Mouse (Mus musculus): ENCODE measurements around the gene Rpl41.

The Rpl41 gene

DNA sequence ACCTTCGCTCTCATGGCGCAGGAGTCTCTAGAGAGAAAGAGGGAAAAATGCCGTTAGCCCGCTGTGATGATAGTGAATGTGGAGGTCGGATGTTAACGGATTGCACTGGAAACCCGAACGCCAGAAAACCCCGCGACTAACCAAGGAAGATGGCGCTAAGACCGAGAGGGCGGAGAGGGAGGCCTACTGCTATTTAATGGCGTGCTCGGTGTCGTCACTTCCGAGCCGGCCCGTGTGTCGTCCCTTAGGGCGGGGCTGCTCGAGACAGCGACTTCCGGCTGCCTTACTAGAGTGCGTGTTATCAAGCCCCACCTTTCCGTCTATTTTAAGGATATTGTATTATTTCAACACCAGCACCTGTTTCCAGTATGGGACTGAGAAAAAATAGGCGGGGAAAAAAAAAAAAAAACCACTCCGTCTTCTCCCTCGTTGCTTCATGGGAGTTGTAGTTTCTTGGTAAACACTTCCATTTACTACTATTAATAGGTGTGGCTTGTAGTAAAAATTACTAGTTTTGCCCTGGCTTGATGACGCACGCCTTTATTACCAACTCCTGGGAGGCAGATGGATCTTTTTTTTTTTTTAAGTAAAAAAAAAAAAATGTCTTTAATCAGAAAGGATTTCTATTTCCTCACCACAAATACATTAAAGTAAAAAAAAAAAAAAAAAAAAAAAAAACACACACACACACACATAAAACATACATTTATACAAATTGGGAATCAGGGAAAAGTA is at the start of gene Rpl41:
Gene Rpl41 (minus strand): TSS at position 359 of the 735 bp plus-strand sequence.
- peak; percentile 92 for DNase-seq (ENCODE audit: low read depth)

DNA sequence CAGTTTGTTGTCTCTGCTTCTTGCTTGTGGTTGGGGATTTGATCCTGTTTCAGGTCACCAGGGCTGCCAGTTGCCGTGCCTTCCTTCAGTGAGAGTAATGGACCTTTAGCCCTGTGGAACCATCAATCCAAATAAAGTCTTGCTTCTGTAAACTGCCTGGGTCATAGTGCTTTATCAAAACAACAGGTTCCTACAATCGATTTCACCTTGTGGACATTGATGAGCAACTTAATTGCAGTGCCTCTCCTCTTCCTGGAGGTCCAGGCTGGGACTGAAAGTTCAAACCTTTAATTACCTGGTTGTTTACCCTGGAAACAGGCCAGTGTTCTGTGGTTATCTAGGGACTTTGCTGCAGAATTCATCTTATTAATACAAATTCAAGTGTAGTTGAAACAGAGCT is 49.4 kb upstream of the Rpl41 start:
- no peak for DNase-seq (ENCODE audit: low read depth)

DNA sequence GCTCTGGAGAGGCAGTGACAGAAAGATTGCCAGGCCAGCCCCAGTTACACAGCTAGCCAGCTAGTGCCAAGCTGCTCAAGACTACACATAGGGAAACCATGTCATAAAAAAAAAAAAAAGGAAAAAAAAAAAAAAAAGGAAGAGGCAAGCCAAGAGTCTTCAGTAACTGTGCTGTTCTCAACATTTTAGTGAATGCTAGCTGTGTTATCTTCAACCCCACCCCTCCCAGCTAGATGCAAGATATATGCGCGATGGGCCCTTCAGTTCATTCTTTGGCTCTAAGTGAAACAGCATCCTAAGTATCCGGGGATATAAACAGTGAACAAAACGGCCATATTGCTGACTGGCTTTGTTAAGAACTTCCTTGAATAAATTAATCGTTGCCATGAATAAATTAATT is 43.7 kb upstream of the Rpl41 start:
- DNase-seq (ENCODE audit: low read depth) = no peak

DNA sequence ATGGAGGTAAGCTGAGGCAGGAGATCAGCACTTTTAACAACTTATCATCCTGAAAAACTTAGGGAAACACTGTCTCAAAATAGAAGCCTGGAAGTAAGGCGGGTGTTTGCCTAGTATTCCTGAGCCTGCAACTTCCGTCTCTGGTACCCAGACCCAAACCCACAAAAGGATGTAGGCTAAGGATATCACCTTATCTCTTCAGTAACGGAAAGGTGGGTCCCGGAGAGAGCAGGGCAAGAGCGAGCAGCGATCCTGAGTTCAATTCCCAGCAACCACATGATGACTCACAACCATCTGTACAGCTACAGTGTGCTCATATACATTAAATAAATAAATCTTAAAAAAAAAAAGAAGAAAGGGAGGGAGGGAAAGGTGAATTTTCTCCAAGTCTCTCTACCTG is 42.3 kb upstream of the Rpl41 start:
- no peak for DNase-seq (ENCODE audit: low read depth)

DNA sequence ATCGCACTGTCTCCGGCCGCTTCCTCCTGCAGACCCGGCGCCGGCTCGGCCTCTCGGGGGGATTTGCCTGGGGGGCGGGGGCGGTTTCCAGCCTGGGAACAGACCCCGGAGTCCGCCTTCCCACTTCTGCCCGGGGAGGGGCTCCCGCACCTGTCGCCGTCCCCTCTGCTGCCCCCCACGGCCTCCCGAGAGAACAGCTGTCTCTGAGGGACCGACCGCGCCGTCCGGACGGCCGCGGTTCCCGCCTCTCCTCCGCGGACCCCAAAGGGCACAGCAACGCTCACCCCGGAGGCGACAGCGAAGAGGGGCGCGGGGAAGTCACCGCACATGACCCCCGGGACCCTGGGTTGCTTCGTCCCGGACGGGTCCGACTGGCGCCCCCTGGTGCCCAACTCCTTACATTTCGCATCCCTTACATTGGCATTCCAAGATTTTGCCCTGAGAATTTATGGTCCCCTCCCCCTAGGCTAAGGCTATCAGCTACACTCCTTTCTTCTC is 41.1 kb upstream of the Rpl41 start:
- DNase-seq (ENCODE audit: low read depth) = peak; percentile 16

DNA sequence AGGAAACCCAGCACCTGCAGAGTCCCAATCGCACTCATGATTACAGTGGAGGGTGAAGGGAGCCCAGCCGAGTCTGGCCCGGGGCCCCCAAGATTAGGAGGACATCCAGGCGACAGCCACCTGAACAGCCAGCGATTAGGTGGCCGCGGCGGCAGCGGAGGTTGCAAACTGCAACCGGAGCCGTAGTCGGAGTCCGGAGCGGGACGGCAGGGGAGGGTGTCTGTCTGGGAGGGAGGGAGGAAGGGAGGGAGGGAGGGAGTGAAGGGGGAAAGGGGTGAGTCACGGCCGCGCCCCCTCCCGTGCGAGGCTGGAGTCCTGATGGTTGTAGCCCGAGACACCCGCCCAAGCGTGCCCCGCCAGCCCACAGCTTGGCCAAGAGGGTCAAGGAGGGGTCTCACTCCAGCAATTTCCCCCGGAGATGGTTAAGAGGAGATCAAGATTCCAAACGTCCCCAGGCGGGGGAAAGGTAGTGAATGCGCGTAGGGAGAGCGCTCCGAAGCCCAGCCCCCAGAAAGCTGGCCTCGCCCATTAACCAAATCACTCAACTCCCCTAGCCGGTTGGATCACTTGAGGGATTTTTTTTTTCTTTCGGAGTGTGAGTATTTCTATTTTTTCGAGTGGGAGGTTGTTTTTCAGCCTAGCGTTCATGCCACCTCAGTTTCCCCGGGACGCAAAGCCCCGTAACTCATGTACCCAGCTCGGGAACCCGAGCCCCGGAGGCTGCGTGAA is 40.5 kb upstream of the Rpl41 start, which contains the start of gene Erbb3:
Gene Erbb3 (minus strand): TSS at position 189 of the 729 bp plus-strand sequence.
- DNase-seq (ENCODE audit: low read depth) = peak; percentile 24

DNA sequence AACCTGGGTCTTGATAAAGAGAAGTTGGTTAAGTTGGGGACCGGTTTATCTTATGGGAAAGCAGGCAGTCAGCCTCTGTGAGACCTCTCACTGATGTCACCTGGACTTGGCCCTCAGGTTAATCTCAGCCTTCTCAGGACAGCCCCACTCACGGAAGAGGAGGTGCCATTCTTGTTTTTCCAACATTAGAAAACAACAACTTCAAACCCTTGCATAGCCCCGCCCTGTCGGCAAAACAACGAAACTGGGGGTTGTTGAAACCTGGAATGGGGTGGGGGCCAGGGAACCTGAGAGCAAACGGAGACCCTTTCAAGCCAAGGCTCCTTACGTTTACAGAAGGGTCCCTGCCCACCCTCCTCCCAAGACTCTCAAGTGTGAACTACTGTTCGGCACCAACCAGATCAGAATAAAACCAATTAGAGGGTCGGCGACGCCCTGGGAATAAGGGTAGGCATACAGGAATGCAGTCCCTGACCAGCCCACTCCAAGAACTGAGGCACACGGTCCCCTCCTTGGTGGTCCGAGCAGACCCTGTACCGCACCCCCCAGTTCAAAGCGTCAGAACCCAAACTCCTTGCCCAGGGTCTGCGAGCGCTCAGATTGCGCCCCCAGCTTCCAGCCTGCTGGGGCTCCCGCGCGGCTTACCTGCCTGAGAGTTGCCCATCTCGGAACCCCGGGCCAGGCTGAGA is 39.8 kb upstream of the Rpl41 start:
- no peak for DNase-seq (ENCODE audit: low read depth)

DNA sequence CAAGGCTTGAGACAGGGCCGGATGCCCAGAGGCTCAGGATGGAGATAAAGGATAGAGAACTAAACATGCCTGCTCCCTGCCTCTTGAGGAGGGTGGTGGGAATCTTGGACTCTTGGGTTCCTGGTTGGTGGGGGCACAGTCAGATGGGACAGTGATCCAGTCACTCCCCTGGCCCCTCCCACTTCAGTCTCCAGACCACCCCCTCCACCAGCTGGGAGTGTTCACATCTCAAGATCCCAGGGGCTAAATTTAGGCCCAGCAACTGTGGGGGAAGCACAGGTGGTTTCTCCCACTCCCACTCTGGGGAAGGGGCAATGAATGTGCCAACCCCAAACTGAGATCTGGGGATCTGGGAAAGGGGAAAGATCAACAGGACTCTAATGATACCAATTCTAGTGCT is 39.0 kb upstream of the Rpl41 start:
- DNase-seq (ENCODE audit: low read depth) = no peak

DNA sequence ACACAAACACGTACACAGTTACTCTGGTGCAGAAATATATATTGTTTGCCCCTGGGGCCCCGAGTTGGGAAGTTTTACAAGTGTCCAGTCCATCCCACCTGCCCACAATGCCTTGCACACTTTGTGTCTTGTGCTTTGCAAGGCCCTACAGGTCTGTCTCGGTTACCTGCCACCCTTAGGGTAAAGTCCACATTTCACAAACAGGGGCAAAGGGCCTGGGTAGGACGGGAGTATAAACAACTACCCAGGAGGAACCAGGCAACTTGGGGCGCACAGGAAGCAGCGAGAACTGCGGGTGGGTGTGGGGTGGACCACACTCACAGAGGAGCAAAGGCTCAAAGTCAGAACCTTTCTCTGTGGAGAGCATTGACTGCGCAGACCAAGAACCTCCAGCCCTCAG is 38.6 kb upstream of the Rpl41 start:
- DNase-seq (ENCODE audit: low read depth) = no peak

DNA sequence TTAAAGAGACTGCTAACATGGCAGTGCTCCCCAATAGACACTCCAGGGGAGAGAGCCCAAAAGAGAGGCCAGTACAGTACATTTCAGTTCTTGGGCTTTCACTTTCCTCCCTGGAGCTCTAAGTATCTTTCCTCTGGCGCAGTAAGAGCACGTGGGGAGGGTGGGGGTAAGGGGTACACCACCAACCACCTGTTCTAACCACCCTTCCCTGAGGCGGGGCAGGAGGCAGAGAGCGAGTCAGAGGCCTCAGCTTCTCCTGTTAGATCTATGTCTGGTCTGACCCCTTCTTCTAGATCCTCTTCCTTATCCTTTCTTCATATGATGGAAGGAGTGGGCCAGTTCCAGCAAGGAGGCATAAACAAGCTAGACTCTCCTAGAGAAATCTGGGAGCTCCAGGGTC is 38.0 kb upstream of the Rpl41 start:
- no peak for DNase-seq (ENCODE audit: low read depth)

DNA sequence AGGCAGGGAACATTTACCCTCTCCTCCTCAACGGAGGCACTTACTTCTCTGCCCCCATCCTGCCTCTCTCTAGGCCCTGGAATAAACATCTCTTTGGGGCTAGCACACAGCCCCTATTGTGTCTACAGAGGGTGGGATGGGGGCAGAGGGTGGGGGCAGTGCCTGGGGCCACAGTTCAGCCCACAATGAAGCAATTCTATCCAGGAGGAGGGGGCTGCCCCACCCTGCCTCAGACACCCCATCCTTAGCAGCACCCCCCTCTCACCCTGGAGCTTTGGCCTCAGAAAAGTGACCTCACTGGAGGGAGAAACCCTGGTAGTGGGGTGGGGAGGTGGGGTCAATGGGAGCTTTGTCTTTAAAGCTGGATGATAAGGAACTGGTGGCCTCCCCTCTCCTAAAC is 37.4 kb upstream of the Rpl41 start:
- DNase-seq (ENCODE audit: low read depth) = no peak

DNA sequence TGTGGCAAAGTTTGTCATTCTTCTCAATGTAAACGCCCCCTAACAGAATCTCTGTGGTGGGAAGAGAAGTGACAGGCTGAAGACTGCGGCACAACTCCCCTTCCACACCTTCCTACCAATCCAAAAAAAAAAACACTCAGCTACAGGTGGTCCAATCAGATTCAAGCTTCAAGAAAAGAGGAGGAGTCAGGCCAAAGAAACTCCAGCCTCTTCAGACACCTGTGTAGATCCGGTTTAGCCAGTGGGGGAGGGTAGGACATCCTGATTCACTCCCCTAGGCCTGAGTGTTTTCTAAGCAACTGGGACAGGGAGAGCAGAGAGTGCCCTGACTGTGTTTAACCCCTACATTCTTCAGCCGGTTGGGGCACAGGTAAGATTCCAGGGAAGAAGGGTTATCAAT is 35.3 kb upstream of the Rpl41 start:
- DNase-seq (ENCODE audit: low read depth) = no peak

DNA sequence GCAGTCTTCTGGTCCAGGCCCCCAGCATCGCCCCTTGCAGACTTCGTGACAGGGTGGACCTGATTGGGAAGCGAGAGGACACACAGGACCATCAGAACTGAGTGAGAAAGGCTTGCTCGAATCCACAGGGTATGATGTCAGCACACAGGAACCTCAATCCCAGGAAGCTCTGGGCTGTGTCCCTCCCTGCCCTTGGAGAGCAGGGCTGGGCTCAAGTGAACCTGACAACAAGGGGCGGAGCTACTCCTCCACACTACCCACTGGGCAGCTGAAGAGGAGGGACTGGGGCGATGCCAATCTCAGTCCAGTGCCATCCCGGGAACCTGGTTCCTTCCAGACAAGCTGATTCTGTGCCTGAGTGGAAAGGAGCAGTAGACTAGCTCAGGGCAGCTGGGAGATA is 34.5 kb upstream of the Rpl41 start:
- no peak for DNase-seq (ENCODE audit: low read depth)

DNA sequence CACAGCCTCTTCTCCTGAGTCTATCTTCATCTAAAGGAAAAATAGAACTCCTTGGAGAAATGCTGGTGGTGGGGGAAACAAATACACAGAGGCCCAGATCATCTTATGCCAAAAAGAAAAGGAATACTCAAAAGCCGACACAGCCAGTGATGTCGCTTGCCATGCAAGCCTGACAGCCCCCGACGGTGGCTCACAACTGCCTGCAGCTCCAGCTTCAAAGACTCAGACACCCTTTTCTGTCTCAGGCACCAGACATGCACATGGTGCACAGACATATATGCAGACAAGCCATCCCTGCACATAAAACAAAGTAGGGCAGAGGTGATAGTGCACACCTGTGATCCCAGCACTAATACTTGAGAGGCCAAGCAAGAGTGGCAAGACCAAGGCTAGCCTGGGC is 30.6 kb upstream of the Rpl41 start:
- no peak for DNase-seq (ENCODE audit: low read depth)

DNA sequence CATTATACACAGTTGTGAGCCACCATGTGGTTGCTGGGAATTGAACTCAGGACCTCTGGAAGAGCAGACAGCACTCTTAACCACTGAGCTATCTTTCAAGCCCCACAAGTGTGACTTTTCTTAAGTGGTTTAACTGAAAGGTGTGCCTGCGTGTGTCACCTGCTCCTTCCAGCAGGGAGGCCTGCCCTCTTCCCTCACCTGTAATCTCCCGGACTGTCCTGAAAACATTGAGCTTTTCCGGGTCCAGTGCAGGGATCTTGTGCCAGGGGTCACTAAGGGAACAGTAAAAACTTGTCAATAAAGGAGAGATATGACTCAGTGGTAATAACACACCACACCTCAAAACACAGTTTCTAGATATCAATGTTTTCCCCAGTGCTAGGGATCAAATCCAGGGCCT is 30.2 kb upstream of the Rpl41 start:
- no peak for DNase-seq (ENCODE audit: low read depth)

DNA sequence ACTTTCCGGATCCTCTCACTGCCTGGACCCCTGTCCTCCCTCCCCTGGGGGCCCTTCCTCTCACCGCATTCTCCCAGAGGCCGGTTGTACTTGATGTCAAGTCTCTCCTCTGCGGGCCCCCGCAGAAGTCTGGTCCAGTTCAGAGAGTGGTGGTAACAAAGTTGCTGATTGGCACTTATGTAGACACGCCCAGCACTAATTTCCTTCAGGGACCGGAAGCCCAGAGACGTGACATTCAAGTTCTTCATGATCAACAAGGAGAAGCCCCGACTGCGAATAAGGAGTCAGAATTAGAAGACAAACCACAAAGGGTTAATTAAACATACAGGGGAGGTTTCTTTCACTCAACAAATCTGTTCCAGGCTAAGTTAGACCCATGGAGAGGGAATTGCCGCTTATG is 29.2 kb upstream of the Rpl41 start:
- DNase-seq (ENCODE audit: low read depth) = no peak

DNA sequence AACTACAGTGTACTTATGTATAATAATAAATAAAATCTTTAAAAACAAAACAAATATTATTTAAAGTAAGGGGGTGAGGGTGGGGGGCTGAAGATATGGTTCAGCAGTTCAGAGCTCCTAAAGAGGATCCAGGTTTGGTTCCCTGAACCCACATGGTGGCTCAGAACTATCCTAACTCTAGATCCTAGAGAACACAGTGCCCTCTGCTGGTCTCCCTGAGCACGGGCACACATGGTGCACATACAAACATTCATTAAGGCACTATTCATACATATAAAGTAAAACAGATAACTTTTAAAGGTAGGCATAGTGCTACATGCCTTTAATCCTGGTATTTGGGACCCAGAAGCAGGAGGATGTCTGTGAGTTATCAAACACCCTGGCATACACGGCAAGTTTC is 26.0 kb upstream of the Rpl41 start:
- no peak for DNase-seq (ENCODE audit: low read depth)

DNA sequence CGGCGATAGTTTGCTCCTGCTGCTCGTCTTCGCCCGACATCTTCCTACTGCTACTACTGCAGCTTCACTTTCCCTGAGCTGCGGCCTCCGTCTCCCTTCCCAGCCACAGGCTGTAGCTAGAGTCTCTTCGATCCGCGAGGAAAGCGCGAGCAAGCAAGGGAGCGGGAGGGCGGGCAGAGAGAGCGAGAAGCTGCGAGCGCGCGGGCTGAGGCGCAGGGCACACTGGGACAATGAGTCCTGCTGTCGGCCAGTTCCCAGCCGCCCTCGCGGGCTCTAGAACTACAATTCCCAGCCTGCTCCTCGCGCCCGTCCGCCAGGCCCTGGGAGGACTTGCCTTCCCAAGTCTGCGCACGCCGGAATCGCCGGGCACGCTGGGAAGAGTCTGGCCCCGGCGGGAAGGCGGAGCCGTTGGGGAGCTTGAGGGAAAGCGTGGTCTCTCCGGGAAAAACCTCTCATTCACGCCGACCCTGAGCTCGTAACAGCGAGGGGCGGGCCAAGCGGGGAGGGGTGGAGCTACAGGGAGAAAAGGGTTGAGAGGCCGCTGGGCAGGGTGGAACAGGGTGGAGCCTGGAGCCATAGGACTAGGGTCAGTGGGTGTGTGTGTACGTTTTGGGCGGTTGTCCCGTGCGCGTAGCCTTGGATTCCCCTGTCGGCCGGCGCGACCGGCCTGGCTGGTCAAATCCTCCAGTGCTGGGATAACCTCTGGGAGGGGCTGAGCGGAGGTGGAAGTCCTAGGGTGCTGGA is 16.9 kb upstream of the Rpl41 start, which contains the start of gene Pa2g4:
Gene Pa2g4 (minus strand): TSS at position 200 of the 744 bp plus-strand sequence.
- peak; percentile 98 for DNase-seq (ENCODE audit: low read depth)

DNA sequence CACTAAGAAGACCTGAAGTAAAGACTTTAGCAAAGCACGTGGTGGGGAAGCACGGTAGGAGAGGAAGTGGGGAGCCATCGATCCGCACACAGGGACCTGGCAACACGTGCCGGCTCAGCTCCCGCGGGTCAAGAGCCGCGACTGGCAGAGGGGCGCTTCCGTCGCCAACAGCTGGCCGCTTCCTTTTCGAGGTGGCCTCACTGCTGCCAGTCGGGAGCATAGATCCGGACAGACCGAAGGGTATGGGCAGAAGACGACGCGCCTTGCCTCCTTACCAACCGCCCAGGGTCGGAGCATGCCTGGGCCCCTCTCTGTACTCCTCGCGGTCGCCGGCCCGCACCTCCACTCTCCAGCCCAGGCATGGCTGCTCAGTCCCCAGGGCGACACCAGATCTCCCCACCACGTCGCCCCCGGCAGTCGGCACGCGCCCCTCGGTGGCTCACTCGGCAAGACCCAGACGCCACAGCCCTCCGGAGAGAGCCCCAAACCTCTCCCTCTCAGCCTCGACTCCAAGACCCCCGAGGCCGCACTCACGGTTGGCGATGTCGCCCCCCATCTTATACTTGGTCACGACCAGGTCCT is 16.2 kb upstream of the Rpl41 start:
- no peak for DNase-seq (ENCODE audit: low read depth)

DNA sequence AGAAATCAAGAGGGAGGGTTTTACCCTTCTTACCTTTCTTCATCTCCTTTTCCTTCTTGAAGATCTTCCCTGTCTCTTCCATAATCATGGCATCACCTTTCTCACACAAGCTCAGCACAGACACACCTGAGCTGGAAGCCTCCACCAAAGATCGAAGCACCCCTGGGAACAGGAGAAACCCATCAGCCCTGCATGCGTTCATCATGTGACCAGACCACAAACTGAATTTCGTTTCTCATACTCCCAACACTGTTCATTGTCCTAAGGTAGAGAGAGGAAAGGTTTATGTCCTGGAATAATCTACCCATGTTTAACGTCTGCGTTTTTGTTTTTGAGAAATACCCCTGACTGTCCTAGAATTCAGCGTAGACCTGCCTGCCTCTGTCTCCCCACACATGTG is 14.4 kb upstream of the Rpl41 start:
- DNase-seq (ENCODE audit: low read depth) = no peak

DNA sequence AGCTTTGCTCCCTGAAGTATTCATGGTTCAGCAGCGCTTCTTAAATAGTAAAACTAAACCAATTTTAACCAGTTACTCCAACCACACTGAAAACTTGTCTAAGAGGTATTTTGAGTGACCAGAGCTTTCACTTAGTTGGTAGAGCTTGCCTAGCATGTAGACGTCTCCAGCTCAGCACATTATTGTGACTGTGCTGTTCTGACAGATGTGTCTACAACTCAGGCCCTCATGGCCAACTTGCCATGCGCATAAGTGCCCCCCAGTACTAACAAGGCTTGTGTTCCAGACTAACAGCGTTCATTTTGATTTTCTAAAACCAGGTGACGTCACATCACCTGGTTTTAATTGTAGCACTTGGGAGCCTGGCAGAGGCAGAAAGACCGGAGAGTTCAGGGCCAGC is 7.9 kb upstream of the Rpl41 start:
- DNase-seq (ENCODE audit: low read depth) = no peak

DNA sequence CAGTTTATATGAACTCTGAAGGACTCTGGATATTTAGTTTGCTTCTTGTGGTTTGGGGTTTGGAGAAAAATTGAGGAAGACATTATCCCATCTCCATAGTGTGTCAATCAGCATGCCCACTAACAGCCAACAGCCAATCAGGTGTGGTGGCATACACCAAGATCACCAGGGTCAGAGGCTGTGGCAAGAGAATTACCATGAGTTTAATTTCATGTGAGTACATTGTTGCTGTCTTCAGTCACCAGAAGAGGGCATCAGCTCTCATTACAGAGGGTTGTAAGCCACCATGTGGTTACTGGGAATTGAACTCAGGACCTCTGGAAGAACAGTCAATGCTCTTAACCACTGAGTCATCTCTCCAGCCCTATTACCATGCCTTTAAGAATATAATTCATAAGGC is 7.2 kb upstream of the Rpl41 start:
- DNase-seq (ENCODE audit: low read depth) = no peak

All from c-Kit-positive CD71-positive TER-119-negative erythroid progenitor cells, embryonic 14.5 days (primary cell).